Mouse (Mus musculus): Measurements from ENCODE around the gene Uqcr10.

- TF ChIP-seq CTCF (IDR thresholded peaks at IDR 0.05; ENCODE audit: extremely low read depth, insufficient read length, insufficient replicate concordance, low read depth, low read length) (no peak), POLR2A (IDR thresholded peaks at IDR 0.05; ENCODE audit: low read depth, low read length) (no peak)
Measured at GRCm38 (mm10) chr11:4703688-4704071, 462 bp downstream of the Uqcr10 start.
